ENCODE assay signal across 14 mouse cellular contexts in genomic region chr3:122242876-122243275, GRCm38 (mm10). TPM values are rescaled to one million over a fixed set of nuclear protein-coding genes. Genes with fewer than 3 reads are reported as not detected.
A peak's percentile ranks its signal among the peaks of the same experiment; 100 is the strongest.
DNase-seq lines count a peak whose midpoint lies in the region; ATAC-seq and TF ChIP-seq lines count a peak whose summit lies in the region.
"Had no signal": no experiment of that assay in that cellular context is flagged by ENCODE, and none has a peak within 500 bp of the region (broad histone marks: within the 10 kb centered on the region; RNA-seq: fewer than 3 reads in every experiment).

No protein-coding gene starts in this region.

- no peak overlapping the region for H3K4me2 ChIP-seq in heart, embryonic 12.5 days
- H3K4me2 ChIP-seq in liver, postnatal 0 days (ENCODE audit: low read depth, low read length) = peak overlapping the region; percentile 13
- H3K4me2 ChIP-seq: neural tube, embryonic 13.5 days had no signal

- no peaks in the 10 kb centered on the region for H3K9me3 ChIP-seq in heart, embryonic 12.5 days (replicated peaks)
- no peaks in the 10 kb centered on the region for H3K9me3 ChIP-seq in ES-E14 (ENCODE audit: control insufficient read depth, insufficient read depth, low read depth, low read length)
- H3K9me3 ChIP-seq in liver, postnatal 0 days (ENCODE audit: low read length) = no peaks in the 10 kb centered on the region
- H3K9me3 ChIP-seq in hindbrain, embryonic 10.5 days = no peaks in the 10 kb centered on the region
- H3K9me3 ChIP-seq: neural tube, embryonic 13.5 days had no signal

- H3K27me3 ChIP-seq in heart, embryonic 12.5 days (replicated peaks) = no peaks in the 10 kb centered on the region
- no peaks in the 10 kb centered on the region for H3K27me3 ChIP-seq in heart, adult 2 months (ENCODE audit: control insufficient read depth, insufficient read depth, low read length)
- no peaks in the 10 kb centered on the region for H3K27me3 ChIP-seq in liver, postnatal 0 days (ENCODE audit: insufficient read depth, low read length)
- H3K27me3 ChIP-seq in hindbrain, embryonic 10.5 days (ENCODE audit: insufficient read depth, poor library complexity, severe bottlenecking) = no peaks in the 10 kb centered on the region
- H3K27me3 ChIP-seq: neural tube, embryonic 13.5 days had no signal

- ATAC-seq in heart, embryonic 12.5 days (ENCODE audit: insufficient number of reproducible peaks, low FRiP score) = no peak
- no peak for ATAC-seq in liver, postnatal 0 days
- ATAC-seq: forebrain, postnatal 0 days; lung, postnatal 0 days had no signal

- no peaks in the 10 kb centered on the region for H3K79me2 ChIP-seq in heart, adult 2 months (replicated peaks; ENCODE audit: control insufficient read depth, insufficient read depth, low read length)

- no peak for TF ChIP-seq CTCF in heart, adult 2 months (IDR thresholded peaks at IDR 0.05)
- TF ChIP-seq CTCF in liver, postnatal 0 days (IDR thresholded peaks at IDR 0.05; ENCODE audit: low read depth) = no peak

- no peak overlapping the region for H3K4me3 ChIP-seq in heart, embryonic 12.5 days
- no peak overlapping the region for H3K4me3 ChIP-seq in heart, adult 2 months
- 0 out of 4 replicates have a peak overlapping the region, but pooled peaks of 1 of the 2 experiments have one; percentile 22 for H3K4me3 ChIP-seq in ES-E14 (ENCODE audit: insufficient read depth in 1 of 2, low read depth in 1 of 2, low read length in 2 of 2, poor library complexity in 1 of 2, severe bottlenecking in 1 of 2)
- no peak overlapping the region for H3K4me3 ChIP-seq in liver, postnatal 0 days (ENCODE audit: low read depth, low read length)
- no peak overlapping the region for H3K4me3 ChIP-seq in hindbrain, embryonic 10.5 days
- H3K4me3 ChIP-seq: neural tube, embryonic 13.5 days had no signal

- WGBS in heart, embryonic 12.5 days = 53% methylated on average over 6 of the region's 6 CpGs
- 53% methylated on average over 6 of the region's 6 CpGs for WGBS in heart, adult 2 months
- 48% methylated on average over 6 of the region's 6 CpGs for whole genome bisulfite sequencing in liver, postnatal 0 days (ENCODE audit: insufficient replicate concordance)
- 54% methylated on average over 6 of the region's 6 CpGs for WGBS in hindbrain, embryonic 10.5 days

- no peak for TF ChIP-seq EP300 in heart, adult 2 months (IDR thresholded peaks at IDR 0.05; ENCODE audit: insufficient read depth, low read depth, low read length)
- TF ChIP-seq EP300 in liver, postnatal 0 days (IDR thresholded peaks at IDR 0.05; ENCODE audit: low read depth) = peak; percentile 37; the same call in 1 of the 2 replicates

- H3K9ac ChIP-seq in heart, embryonic 12.5 days = no peak overlapping the region
- H3K9ac ChIP-seq in heart, adult 2 months (ENCODE audit: low read depth, low read length) = no peak overlapping the region
- H3K9ac ChIP-seq in ES-E14 (ENCODE audit: insufficient read depth, low read depth, low read length, poor library complexity, severe bottlenecking) = peak overlapping the region; percentile 54; the same call in 1 of the 2 replicates
- 0 out of 2 replicates have a peak overlapping the region, but pooled peaks have one; percentile 23 for H3K9ac ChIP-seq in liver, postnatal 0 days (replicated peaks)
- H3K9ac ChIP-seq: forebrain, postnatal 0 days; neural tube, embryonic 13.5 days had no signal

- no peak for TF ChIP-seq POLR2A in heart, adult 2 months (IDR thresholded peaks at IDR 0.05; ENCODE audit: insufficient read depth, low read depth, low read length)

- in situ Hi-C loops in ES-E14 (cut with MboI; ENCODE audit: low sequenced_read_pairs in 2 of 2, unreplicated experiment in 2 of 2) = no loop called here

- H3K27ac ChIP-seq in heart, embryonic 12.5 days (ENCODE audit: poor library complexity, severe bottlenecking) = peak overlapping the region; percentile 49; the same call in 1 of the 2 replicates
- no peak overlapping the region for H3K27ac ChIP-seq in heart, adult 2 months
- H3K27ac ChIP-seq in ES-E14 (ENCODE audit: insufficient read depth, low read depth, low read length, poor library complexity, severe bottlenecking) = peak overlapping the region; percentile 95
- peak overlapping the region; percentile 23; the same call in 1 of the 2 replicates for H3K27ac ChIP-seq in liver, postnatal 0 days (ENCODE audit: low read depth)
- no peak overlapping the region for H3K27ac ChIP-seq in hindbrain, embryonic 10.5 days
- H3K27ac ChIP-seq: neural tube, embryonic 13.5 days had no signal

- intact Hi-C loops in heart, adult 2 months (cut with DNase I) = no loop called here

- DNase-seq in heart, adult 2 months = no peak
- no peak for DNase-seq in ES-E14 (ENCODE audit: low read depth, low spot score)
- peak; percentile 67 for DNase-seq in c-Kit-positive CD71-positive TER-119-positive erythroid progenitor cells, embryonic 14.5 days (ENCODE audit: low spot score)
- DNase-seq in liver, postnatal 0 days = peak; percentile 26
- no peak for DNase-seq in urinary bladder, postnatal 10 days (ENCODE audit: low spot score)
- no peak for DNase-seq in hindbrain, embryonic 10.5 days (ENCODE audit: low spot score)
- DNase-seq: cerebellum, adult 2 months; forebrain, postnatal 0 days; gastrocnemius, postnatal 10 days; layer of hippocampus, adult 9-11 months; retina, postnatal 1 day had no signal

- H3K4me1 ChIP-seq in heart, embryonic 12.5 days (replicated peaks) = peaks cover 16% of the 10 kb centered on the region
- peaks cover 4% of the 10 kb centered on the region for H3K4me1 ChIP-seq in heart, adult 2 months (ENCODE audit: control insufficient read depth, insufficient read depth, low read length)
- peaks cover 11 to 13% of the 10 kb centered on the region in 2 experiments; a peak in 3 of 4 replicates for H3K4me1 ChIP-seq in ES-E14 (ENCODE audit: control insufficient read depth in 2 of 2, insufficient read depth in 2 of 2, low read length in 2 of 2, poor library complexity in 1 of 2)
- H3K4me1 ChIP-seq in liver, postnatal 0 days (ENCODE audit: insufficient read depth) = peaks cover 17% of the 10 kb centered on the region
- peaks cover 37% of the 10 kb centered on the region for H3K4me1 ChIP-seq in hindbrain, embryonic 10.5 days (replicated peaks)

- H3K36me3 ChIP-seq in heart, embryonic 12.5 days = no peaks in the 10 kb centered on the region
- no peaks in the 10 kb centered on the region; the same call in 1 of the 2 replicates for H3K36me3 ChIP-seq in heart, adult 2 months (ENCODE audit: control insufficient read depth, insufficient read depth, low read length)
- H3K36me3 ChIP-seq in ES-E14 (ENCODE audit: control insufficient read depth, insufficient read depth, low read length, poor library complexity, severe bottlenecking) = no peaks in the 10 kb centered on the region
- no peaks in the 10 kb centered on the region; the same call in 1 of the 2 replicates for H3K36me3 ChIP-seq in liver, postnatal 0 days (replicated peaks; ENCODE audit: insufficient read depth, low read length)
- H3K36me3 ChIP-seq in hindbrain, embryonic 10.5 days = no peaks in the 10 kb centered on the region
- H3K36me3 ChIP-seq: neural tube, embryonic 13.5 days had no signal

TF ChIP-seq in ES-E14, 5 proteins besides CTCF, POLR2A, EP300 and RAD21:
- TF ChIP-seq ZNF384 (IDR thresholded peaks at IDR 0.05; ENCODE audit: low read depth, low read length) (no peak), MAFK (IDR thresholded peaks at IDR 0.05; ENCODE audit: insufficient read depth, low read depth, low read length) (no peak), ZC3H11A (IDR thresholded peaks at IDR 0.05; ENCODE audit: borderline replicate concordance, low read depth, low read length) (no peak), CHD2 (IDR thresholded peaks at IDR 0.05; ENCODE audit: low read depth, low read length) (no peak), HCFC1 (IDR thresholded peaks at IDR 0.05; ENCODE audit: borderline replicate concordance, insufficient read depth, low read length) (no peak)

RNA-seq across cellular contexts. Expression of gene Gclm, which starts 2.5 kb away (rescaled TPM):
- 108 and 122 TPM in 2 replicates for polyA plus RNA-seq in heart, embryonic 12.5 days (2016; fragmentation: Nextera tagmentation; extraction: Ambion mirVana)
- 10 to 100 TPM; 44.8 to 51.4 TPM for total RNA-seq in heart, adult 2 months (2021)
- 20.7 and 22.5 TPM in 2 replicates for polyA plus RNA-seq in heart, adult 2 months (2012; rRNA removed)
- total RNA-seq in ES-E14 (2012; rRNA removed) = 44.9 and 62.8 TPM in 2 replicates
- polyA plus RNA-seq in liver, postnatal 0 days (2015; fragmentation: Nextera tagmentation; extraction: Ambion mirVana) = 391 and 407 TPM in 2 replicates
- 44.3 and 51.2 TPM in 2 replicates for polyA plus RNA-seq in hindbrain, embryonic 10.5 days (2016; fragmentation: Nextera tagmentation; extraction: Ambion mirVana)

RNA-seq across cellular contexts. Expression of gene Dnttip2, which starts 31.3 kb away (rescaled TPM):
- polyA plus RNA-seq in heart, embryonic 12.5 days (2016; fragmentation: Nextera tagmentation; extraction: Ambion mirVana) = 50.1 and 53.4 TPM in 2 replicates
- total RNA-seq in heart, adult 2 months (2021) = 10 to 100 TPM; 25.7 to 25.8 TPM
- 6.9 and 11.1 TPM in 2 replicates for polyA plus RNA-seq in heart, adult 2 months (2012; rRNA removed)
- total RNA-seq in ES-E14 (2012; rRNA removed) = 75.0 and 97.6 TPM in 2 replicates
- 23.8 and 25.3 TPM in 2 replicates for polyA plus RNA-seq in liver, postnatal 0 days (2015; fragmentation: Nextera tagmentation; extraction: Ambion mirVana)
- 65.0 and 83.1 TPM in 2 replicates for polyA plus RNA-seq in hindbrain, embryonic 10.5 days (2016; fragmentation: Nextera tagmentation; extraction: Ambion mirVana)

RNA-seq across cellular contexts. Expression of gene Bcar3, which starts 51.1 kb away (rescaled TPM):
- 6.0 and 7.3 TPM in 2 replicates for polyA plus RNA-seq in heart, embryonic 12.5 days (2016; fragmentation: Nextera tagmentation; extraction: Ambion mirVana)
- 1 to 10 TPM; 4.7 to 7.5 TPM for total RNA-seq in heart, adult 2 months (2021)
- polyA plus RNA-seq in heart, adult 2 months (2012; rRNA removed) = 10.0 and 10.2 TPM in 2 replicates
- total RNA-seq in ES-E14 (2012; rRNA removed) = 21.7 and 24.5 TPM in 2 replicates
- polyA plus RNA-seq in liver, postnatal 0 days (2015; fragmentation: Nextera tagmentation; extraction: Ambion mirVana) = 11.2 and 12.6 TPM in 2 replicates
- polyA plus RNA-seq in hindbrain, embryonic 10.5 days (2016; fragmentation: Nextera tagmentation; extraction: Ambion mirVana) = 10.5 and 11.8 TPM in 2 replicates

Comparison
In these comparisons a context has a peak if more than half of its experiments do, and no peak if none do; other contexts are left out.
1. H3K27ac ChIP-seq: peak in heart, embryonic 12.5 days (single experiment), ES-E14 (single experiment) and liver, postnatal 0 days (single experiment); none in heart, adult 2 months (single experiment) and hindbrain, embryonic 10.5 days (single experiment).
2. H3K9ac ChIP-seq: peak in ES-E14 (single experiment) and liver, postnatal 0 days (single experiment); none in heart, embryonic 12.5 days (single experiment) and heart, adult 2 months (single experiment).
3. DNase-seq: peak in c-Kit-positive CD71-positive TER-119-positive erythroid progenitor cells, embryonic 14.5 days (single experiment) and liver, postnatal 0 days (single experiment); none in heart, adult 2 months (0 of 2), ES-E14 (single experiment), urinary bladder, postnatal 10 days (single experiment) and hindbrain, embryonic 10.5 days (single experiment).